Mouse (Mus musculus) CD4-positive, CD25-positive, alpha-beta regulatory T cell, adult 2 months (primary cell): ENCODE measurements at regions not wholly inside any gene's neighbourhood (a gene's known extent, or its start where the extent isn't known, plus 50 kb on each side); places are given as distances from the start of the nearest gene placed in this dataset.
"Not testable (repeated sequence)": the region's sequence is repeated elsewhere in the genome, so short reads cannot be mapped to it uniquely, and the experiment has no call there.

Source experiments
- DNase-seq: peaks from one replicate; pipeline ENCODE4 v3.0.0-alpha.2; 2012; ENCODE audit warnings: low read depth, low spot score

DNA sequence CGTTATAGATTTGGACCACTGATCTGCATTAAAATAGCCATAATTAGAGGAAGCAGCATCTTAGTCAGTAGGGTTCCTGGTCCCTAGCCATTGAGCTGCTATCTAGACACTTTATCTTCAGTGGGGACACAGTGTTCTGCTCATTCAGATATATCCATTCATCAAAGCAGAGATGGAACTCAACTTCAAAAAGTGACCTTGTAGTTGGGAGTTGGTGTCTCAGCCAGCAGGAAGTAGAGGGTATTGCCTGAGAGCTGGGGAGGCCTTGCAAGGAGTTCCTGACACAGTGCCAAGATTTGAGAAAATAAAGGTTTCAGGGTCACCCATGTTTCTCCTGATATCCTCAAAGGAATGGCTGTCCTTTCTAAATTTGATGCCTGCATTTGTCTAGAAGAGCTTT is 304.7 kb upstream of the Shh start:
- no peak for DNase-seq

DNA sequence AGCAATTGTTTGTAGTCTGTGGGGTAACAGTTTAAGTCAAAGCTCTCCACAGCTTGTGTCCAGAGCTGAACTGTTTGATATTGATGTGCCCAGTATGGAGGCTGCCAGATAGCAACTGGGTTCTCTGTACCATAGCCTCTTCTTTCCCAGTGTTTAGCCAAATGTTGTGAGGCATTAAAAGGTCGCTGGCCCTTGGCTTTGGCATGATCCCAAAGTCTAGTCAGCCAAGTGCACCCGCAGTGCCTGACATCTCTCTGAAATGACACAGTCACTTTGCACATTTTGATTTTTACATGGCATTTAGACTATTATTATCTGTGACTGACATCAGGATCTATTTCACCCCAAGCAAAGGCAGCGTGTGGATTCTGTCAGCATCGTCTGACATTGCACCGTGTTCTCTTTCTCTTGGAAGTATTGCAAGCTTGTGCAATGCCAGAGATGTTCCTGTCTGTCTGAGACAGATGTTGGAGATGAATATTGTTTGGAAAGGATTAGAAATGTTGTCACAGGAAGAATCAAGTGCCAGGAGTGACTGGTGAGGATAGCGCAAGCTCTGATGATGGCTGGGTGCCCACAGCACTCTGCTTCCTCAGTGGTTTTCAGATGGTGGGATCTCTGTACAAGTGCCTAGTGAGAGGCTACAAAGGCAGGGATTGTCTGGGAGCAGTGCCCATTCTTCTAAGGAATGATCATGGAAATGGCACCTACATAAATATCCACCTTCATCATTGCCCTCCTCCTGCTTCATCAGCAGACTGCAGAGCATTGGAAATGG is 289.3 kb upstream of the Shh start:
- DNase-seq, result no peak

DNA sequence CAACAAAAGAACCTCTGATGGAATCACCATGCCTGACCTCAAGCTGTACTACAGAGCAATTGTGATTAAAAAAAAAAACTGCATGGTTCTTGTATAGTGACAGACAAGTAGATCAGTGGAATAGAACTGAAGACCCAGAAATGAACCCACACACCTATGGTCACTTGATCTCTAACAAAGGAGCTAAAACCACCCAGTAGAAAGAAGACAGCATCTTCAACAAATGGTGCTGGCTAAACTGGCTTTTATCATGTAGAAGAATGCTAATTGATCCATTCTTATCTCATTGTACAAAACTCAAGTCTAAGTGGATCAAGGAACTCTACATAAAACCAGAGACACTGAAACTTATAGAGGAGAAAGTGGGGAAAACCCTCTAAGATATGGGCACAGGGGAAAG is 284.8 kb upstream of the Shh start:
- not testable (repeated sequence) for DNase-seq

DNA sequence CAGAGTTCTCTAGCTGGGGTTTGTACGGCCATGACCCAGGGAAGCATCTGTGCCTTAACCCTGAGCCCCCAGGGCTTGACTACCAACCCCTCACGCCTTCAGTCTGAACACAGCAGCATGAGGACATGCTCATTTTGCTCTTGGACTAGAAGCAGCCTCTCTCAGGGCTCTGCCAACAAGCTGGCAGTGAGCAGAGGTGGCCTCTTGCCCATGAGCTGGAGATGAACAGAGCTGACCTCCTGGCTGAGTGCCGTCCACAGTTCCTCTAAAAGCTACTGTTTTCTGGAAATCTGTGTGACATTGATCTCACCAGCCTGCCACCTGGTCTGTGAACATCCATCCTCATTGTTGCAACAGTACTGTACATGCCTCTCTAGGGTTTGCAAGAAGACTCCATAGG is 267.7 kb upstream of the Shh start:
- DNase-seq, result no peak

DNA sequence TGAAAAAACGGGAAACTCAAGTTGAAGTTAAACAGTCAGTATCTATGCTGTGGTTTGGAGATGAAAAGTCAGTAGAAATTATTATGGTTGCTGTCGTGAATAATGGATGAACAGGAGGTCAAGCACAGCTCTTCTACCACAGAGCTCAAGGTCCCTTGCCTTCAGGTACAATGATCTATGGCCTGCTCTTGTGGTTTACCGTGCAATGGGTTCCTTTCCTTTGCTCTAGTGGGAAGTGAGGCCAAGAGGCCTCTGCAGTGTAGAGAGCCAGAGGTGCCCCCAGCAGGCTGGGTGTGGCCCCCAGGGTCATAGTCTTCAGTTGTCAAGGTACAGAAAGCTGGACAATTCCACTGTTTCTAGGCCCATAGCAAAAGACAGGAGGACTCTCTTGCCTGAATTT is 255.0 kb upstream of the Shh start:
- DNase-seq, result no peak

DNA sequence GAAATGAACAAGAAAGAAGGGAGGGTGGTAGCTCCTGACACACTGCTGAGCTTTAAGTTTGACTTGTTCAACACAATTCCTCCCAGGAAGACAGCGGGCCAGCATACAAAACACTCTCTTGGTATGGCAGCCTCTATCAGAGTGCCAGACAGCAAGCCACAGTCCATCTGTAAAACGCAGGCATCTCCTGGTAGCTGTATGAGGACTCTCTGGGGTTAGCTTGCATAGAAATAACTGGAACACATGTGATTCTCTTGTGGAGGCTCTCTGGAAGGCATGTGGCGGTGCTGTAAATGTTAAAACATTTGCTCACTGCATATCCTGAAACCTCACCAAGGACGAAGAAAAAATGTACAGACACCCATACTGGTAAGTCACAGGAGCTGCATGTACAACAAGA is 247.9 kb upstream of the Shh start:
- DNase-seq, result no peak

DNA sequence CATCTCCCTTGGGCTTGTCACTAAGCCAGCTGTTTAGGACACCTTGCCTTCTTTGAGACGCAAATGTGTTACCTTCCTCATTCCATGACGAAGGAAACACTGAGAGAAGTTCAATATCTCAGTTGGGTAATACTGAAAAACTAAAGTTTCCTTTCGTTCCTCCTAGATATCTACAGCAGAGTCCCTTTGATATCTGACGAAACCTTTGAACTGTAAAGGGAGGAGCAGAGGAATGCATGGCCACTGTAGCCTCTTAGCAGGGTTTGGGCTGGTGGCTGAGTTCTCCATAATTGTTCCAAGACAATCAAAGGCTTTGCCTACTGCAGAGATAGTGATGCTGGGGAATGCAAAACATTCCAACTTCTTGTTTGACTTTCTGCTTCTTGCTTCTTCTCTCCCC is 243.5 kb upstream of the Shh start:
- DNase-seq, result no peak

DNA sequence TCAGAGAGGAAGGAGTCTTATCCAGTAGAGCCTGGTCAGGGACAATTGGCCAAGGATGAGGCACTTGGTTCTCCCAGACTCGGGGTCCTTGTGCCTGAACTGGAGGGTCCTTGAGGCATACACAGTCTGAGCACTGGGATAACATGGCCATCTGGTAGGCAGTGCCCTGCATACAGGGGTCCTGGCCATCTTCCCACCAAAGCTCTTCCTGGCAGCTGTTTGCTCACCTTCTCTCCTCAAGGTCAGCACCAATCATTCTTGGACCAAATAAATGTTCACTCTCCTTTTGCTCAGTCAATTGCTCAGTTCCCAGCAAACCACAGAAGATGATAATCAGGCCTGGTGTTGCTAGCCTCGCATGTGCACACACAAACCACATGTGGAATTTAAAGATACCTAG is 242.6 kb upstream of the Shh start:
- no peak for DNase-seq

DNA sequence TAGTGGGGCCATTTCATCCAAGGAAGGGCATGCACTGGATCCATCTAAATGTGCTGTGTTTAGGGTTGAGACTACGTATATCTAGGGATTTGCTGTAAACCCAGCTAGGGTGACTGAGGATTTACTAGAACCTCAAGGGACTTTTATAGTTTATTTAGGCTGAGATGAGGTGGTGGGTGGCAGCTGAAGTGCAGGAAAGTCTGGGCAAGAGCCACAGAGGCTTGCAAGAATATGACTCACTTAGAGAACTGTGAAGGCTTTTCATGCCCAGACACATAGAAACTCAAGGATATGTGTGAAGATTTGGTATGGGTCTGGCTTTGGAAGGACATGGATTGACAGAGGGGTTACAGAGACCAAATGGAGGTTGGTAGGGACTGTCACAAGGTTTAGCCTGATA is 237.3 kb upstream of the Shh start:
- DNase-seq, result no peak

DNA sequence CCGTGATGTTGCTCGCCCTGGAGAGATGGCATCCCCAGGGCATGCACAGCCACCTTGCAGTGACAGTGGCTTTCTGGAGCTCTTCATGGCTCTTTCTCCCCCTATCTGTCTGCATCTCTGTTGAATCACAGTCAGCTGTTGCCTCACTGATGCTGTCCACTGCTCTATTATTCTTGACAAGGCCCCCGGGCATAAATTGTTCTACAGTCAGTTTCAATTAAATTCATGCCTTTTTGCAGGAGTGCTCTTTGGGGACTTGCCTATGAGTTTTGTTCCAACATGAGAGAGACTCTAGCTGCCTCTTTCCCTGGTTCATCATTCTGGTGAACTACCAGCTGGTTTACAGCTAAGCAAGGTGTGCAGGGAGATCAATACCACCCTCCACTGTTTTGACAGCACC is 229.9 kb upstream of the Shh start:
- DNase-seq, result no peak

DNA sequence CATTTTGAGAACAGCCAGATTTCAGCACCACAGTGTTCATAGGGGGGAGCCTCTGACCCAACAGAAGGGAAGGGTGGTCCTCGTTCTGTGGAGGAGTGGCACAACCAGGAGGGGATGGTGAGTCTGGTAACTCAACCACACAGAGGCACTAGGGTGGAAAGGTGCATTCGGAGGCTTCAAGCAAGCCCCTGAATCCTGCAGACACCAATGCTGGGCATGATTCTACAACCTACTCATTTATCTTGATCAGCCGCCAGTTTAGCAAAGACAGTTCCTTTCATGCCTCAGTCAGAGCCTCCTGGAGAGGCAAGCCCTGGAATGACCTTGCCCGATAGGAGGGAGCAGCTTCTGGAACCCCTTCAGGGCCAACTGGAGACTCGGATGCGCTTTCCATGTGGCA is 223.1 kb upstream of the Shh start:
- DNase-seq, result no peak

DNA sequence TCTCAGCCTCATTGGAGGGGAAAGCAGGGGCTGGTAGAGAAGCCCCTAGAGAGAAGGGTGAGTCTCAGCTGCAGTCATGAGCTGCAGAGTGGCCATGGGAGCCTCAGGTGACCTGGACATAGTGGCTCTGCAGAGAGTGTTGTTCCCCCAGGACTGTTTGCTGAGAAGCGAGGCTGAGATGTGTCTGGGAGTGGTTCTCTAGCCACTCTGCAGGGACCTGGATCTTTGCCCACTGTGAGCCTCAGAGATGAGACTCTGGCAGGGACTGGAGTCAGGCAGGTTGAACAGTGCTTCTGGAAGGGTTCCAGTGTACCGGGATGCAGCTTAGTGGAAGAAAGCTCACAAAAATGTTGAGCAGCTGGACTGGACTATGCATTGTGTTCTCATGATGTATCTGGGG is 222.6 kb upstream of the Shh start:
- no peak for DNase-seq

DNA sequence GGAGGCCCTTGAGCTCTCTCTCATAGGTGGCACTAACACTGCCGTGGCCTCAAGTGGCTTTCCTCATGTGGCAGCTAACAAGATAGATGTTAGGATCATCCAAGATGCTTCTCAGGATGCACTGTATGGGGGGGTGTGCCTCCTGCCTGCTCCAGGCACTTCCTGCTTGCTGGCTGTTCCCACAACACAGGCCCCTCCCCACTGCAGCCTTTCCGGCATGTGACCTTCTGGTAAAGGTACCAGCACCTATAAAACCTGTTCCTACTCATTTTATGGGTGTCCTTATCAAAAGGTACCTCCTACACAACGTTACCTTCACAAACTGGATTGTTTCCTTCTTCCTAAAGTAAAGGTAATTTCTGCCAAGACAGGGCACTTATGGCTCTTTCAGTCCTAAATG is 222.1 kb upstream of the Shh start:
- DNase-seq, result no peak

DNA sequence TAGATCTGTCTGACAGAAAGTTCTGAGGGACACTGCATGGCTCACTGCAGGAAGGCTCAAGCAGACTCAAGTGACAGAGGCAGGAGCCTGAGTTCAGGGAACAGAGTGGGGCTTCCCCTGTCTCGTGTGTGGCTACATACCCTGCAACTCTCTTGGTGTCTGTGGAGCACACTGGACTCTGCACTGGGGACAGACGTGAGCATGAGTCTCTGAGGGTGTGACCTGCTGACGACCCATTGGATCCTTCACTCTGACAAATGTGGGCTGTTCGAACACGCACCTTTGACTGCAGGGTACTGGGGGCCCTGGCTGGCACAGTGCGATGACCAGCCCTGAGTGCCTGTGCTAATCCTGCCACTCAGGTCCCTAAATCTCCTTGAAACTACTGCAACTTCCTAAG is 215.8 kb upstream of the Shh start:
- DNase-seq, result no peak

DNA sequence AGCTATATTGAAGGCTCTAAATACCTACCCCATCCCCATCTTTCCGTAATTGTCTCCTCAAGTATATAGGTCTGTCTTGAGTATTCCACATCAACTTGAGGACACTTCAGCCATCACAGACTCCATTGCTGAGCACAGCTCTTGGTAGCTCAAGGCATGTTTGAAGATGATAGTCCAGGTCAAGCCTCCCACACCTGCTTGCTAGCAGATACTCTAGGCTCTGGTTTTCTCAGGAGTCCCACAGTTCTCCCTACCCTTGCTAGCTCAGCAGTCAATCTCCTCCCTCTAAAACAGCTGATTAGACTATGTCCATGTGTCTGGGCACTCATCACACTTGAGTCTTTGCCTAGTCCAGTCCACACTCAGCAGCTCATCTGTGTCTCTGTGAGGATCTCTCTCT is 213.3 kb upstream of the Shh start:
- DNase-seq, result no peak

DNA sequence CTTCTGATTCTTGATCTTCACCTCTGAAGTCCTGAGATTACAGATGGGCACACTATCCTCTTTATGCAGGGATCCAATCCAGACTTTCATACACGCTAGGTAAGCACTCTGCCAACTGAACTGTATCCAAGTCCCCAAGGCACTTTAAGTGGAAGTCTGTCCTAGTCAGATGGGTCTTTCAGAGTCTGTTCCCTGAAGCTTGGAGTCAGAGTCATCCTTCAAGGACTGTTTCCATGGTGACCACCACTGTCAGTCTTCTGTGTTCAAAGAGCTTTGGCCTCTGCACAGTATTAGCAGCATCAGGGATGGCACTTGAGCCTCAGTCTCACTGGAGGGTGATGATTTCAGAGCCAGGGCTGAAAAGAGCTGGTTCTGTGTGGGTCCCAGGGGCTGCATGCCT is 212.7 kb upstream of the Shh start:
- DNase-seq, result no peak

DNA sequence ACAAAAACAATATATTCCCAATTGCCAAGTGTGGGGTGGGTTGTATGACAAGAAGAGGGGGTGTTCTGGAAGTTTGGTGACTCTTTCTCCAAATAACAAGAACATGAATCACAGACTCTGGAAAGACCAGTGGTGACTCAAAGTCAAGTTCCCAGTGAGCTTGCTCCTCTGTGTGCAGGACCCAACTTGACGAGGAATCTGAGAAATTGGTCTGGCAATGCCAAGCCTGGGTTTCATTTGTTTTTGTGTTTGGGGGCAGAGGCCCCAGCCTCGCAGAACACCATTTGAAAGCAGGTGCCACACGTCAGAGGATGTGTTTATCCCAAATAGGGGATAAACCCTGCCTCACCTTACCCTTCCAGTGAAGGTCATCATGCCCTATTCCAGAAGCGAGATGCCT is 163.1 kb upstream of the Shh start:
- no peak for DNase-seq

DNA sequence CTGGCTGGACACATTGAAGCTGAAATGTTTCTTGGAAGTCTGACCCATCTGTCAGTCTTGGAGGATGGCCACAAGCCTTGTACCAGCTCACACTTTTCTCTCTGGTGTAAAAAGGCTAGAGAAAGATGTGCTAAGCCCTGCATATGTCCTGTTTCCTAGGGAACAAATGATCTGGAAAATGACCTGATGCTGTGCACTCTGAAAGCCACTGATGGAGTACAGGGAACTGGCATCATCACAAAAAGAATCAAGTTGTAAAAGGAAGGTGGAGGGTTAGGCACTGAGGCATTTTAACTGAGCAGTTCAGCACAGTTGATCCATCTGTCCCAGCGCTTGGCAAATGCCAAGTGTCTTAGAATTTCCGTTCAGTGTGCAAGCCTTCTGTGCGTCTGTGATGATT is 144.8 kb upstream of the Shh start:
- DNase-seq, result no peak

DNA sequence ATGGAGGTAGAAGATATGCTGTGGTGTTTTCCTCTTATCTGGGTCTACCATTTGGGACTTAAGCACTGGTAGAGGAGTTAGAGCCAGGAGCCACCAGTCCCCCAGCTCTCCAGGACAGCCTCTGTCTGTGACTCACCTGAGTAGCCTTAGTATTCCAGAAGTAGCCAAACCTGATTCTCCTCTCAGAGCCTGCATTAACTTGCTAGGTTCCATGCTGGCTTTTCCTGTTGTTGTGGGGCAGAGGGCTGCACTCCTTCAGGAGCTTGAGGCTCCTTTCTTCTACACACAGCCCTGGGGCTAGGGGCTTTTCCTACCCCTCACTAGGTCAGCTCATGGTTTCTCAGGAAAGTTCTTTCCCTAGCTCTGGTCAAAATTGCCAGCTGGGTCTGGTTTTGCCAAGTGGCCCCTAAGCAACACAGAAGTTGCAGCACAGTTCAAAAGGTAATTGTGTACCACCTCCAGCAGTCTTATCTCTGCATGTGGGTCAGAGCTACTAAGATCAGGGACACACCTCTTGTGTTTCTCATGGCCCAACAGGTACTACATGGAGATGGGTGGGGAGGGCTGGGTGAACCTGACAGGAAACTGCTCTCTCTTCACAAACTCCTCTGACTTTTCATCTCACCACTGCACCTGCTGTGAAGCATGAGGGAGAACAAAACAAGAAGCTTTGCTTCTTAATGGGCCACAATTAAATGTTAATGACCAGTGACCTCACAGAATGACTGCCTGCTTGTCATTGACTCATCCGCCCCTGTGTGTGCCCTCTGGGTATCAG is 129.7 kb upstream of the Shh start:
- DNase-seq, result no peak

DNA sequence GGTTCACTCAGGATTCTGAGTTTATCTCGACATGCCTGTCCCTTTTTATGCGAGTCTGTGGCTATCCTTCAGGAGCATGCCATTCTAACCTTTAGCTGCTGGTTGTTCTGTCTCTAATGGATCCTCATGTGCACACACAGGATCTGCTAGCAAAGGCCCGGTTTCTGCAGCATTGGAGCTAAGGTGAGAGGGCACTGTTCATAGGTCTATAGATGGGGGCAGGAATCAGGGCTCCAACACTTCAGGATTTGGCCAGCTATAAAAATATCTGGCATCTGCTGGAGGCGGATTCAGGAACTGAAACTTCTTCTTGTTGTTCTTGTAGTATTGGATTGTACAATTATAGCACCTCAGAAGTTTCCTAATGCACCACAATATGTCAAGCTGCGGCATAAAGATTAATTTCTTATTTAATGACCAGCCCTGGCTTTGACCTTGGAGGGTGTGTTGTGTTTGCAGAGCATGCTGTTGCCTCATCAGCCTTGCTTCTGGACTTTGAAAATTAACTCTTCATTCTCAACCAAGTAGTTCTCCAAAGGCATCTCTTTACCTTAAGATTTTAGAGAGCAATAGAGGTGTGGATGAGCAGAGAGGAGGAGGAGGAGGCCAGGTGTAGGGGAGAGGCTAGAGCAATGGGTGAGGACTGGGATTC is 104.4 kb upstream of the Shh start:
- no peak for DNase-seq

DNA sequence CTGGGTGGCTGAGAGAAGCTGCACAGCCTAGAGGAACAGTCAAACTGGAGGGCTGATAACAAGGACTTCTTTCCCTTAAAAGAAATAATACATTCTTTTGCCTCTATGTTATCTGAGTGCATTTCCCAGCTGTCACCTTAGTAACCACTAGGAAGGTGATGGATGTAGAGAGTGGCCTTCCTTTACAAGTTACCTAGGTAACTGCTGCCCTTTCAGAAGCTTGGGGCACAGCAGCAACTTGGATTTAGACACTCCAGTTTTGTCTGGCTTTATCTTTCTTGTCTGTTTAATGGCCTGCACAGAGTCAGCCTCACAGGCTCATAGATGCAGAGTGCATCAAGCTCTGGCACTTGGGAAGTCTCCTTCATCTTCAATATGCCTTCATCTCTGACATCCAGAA is 101.4 kb upstream of the Shh start:
- DNase-seq, result no peak

DNA sequence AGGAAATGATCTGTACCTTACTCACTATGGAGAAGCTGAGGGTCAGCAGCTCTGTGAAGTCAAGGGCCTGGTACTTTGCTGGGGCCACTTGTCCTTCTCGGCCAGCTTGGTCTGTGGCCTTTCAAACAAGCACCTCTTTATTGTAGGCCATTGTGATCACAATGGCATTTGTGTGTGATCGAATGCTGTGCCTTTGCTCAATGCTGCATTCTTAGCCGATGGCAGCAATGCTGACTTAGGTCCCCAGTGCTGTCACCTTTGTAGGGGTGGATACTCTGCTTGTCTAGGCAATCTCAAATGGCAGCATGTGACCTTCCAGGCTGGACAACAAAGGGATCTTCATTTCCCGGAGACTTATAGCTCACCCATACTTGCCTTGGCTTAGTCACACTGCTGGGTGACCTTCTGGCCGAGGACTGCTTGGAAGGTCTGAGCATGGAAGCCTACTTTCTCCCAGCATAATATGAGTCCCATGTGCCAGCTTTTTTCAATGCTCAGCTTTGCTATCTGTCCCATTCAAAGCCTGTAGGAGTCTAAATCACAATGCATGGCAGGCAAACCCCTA is 100.4 kb upstream of the Shh start:
- DNase-seq, result no peak

DNA sequence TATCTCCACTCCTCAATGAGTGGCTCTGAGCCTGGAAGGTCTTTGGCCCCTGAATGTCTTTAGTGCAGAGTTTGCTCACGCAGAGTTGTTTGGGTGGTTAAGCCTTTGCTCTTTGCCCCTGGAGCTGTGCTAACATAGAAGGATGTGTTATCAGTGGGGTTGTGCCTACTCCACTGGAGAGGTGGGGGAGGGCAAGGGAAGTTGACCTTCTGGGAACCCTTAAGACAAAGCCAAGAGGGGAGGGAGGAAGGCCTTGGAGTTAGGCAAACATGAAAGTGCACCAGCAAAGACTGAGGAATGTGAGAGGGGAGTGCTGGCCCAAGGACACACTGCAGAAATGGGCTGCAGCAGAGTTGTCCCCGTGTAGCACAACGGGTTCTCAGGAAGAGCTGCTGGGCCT is 96.3 kb upstream of the Shh start:
- no peak for DNase-seq
